Comparison of ENCODE assay signal across 8 mouse cellular contexts in genomic region chr5:76184286-76185080, GRCm38 (mm10). TPM values are rescaled to one million over a fixed set of nuclear protein-coding genes. Genes with fewer than 3 reads are reported as not detected.
A peak's percentile ranks its signal among the peaks of the same experiment; 100 is the strongest.
DNase-seq lines count a peak whose midpoint lies in the region; ATAC-seq and TF ChIP-seq lines count a peak whose summit lies in the region.

No protein-coding gene starts in this region.

- H3K27me3 ChIP-seq in heart, embryonic 12.5 days (replicated peaks), result no peaks in the 10 kb centered on the region
- H3K27me3 ChIP-seq in kidney, embryonic 15.5 days, result no peaks in the 10 kb centered on the region
- no peaks in the 10 kb centered on the region for H3K27me3 ChIP-seq in liver, embryonic 14.5 days (ENCODE audit: control insufficient read depth, insufficient read depth, low read length)
- no peaks in the 10 kb centered on the region for H3K27me3 ChIP-seq in stomach, embryonic 16.5 days (ENCODE audit: control insufficient read depth, insufficient read depth, low read length)

- H3K9ac ChIP-seq in heart, embryonic 12.5 days, result peak overlapping the region; percentile 89
- peak overlapping the region; percentile 97 for H3K9ac ChIP-seq in kidney, embryonic 15.5 days
- peak overlapping the region; percentile 69 for H3K9ac ChIP-seq in liver, embryonic 14.5 days (replicated peaks)
- peak overlapping the region; percentile 98 for H3K9ac ChIP-seq in stomach, embryonic 16.5 days (ENCODE audit: low read length)

- TF ChIP-seq EP300 in liver, embryonic 14.5 days (IDR thresholded peaks at IDR 0.05; ENCODE audit: low read depth), result no peak

- peak overlapping the region; percentile 91 for H3K4me3 ChIP-seq in heart, embryonic 12.5 days
- H3K4me3 ChIP-seq in kidney, embryonic 15.5 days (replicated peaks), result peak overlapping the region; percentile 96
- H3K4me3 ChIP-seq in liver, embryonic 14.5 days (ENCODE audit: insufficient read depth in 1 of 2, low read depth in 2 of 2, low read length in 2 of 2), result peak overlapping the region; percentile 75 to 82
- H3K4me3 ChIP-seq in stomach, embryonic 16.5 days (replicated peaks; ENCODE audit: low read length), result peak overlapping the region; percentile 94

- no peak for TF ChIP-seq CTCF in liver, embryonic 14.5 days (IDR thresholded peaks at IDR 0.05; ENCODE audit: low read depth)

- peak overlapping the region; percentile 96 for H3K27ac ChIP-seq in heart, embryonic 12.5 days (ENCODE audit: poor library complexity, severe bottlenecking)
- peak overlapping the region; percentile 97 for H3K27ac ChIP-seq in kidney, embryonic 15.5 days
- peak overlapping the region; percentile 49 for H3K27ac ChIP-seq in liver, embryonic 14.5 days
- H3K27ac ChIP-seq in stomach, embryonic 16.5 days (ENCODE audit: low read length), result peak overlapping the region; percentile 98

- peak; percentile 55 for ATAC-seq in erythroblast, adult 5-6 weeks (replicated peaks; ENCODE audit: low FRiP score, poor library complexity, severe bottlenecking)
- peak; percentile 92 for ATAC-seq in heart, embryonic 12.5 days (ENCODE audit: insufficient number of reproducible peaks, low FRiP score)
- peak; percentile 90 for ATAC-seq in kidney, embryonic 15.5 days (replicated peaks; ENCODE audit: low FRiP score)
- peak; percentile 86 for ATAC-seq in liver, embryonic 14.5 days (ENCODE audit: insufficient read depth)
- peak; percentile 83 for ATAC-seq in stomach, embryonic 16.5 days (ENCODE audit: insufficient read depth, low FRiP score)

- H3K9me3 ChIP-seq in heart, embryonic 12.5 days (replicated peaks), result no peaks in the 10 kb centered on the region
- no peaks in the 10 kb centered on the region for H3K9me3 ChIP-seq in kidney, embryonic 15.5 days (replicated peaks)
- H3K9me3 ChIP-seq in liver, embryonic 14.5 days (ENCODE audit: control insufficient read depth, low read length), result no peaks in the 10 kb centered on the region
- H3K9me3 ChIP-seq in stomach, embryonic 16.5 days (replicated peaks; ENCODE audit: control insufficient read depth, low read length), result no peaks in the 10 kb centered on the region

- H3K4me1 ChIP-seq in heart, embryonic 12.5 days (replicated peaks), result peaks cover 38% of the 10 kb centered on the region
- peaks cover 37% of the 10 kb centered on the region for H3K4me1 ChIP-seq in kidney, embryonic 15.5 days
- peaks cover 9 to 24% of the 10 kb centered on the region in 2 experiments for H3K4me1 ChIP-seq in liver, embryonic 14.5 days (replicated peaks; ENCODE audit: control insufficient read depth in 2 of 2, insufficient read depth in 2 of 2, low read length in 1 of 2)
- H3K4me1 ChIP-seq in stomach, embryonic 16.5 days (ENCODE audit: control insufficient read depth, insufficient read depth, low read length), result peaks cover 15% of the 10 kb centered on the region

- DNase-seq in CD4-positive, CD25-positive, alpha-beta regulatory T cell, adult 2 months (ENCODE audit: low read depth, low spot score), result peak; percentile 74
- DNase-seq in brain, adult 2 months (ENCODE audit: low read depth, low spot score), result peak; percentile 60
- DNase-seq in liver, embryonic 14.5 days (ENCODE audit: low read depth in 3 of 3, low spot score in 3 of 3), result peak; percentile 47 to 58 (median 56)
- DNase-seq in neural tube, embryonic 10.5 days (ENCODE audit: extremely low spot score, low spot score), result peak; percentile 83

- WGBS in heart, embryonic 12.5 days, result 4% methylated on average over 36 of the region's 38 CpGs
- 4% methylated on average over 38 of the region's 38 CpGs for WGBS in kidney, embryonic 15.5 days
- WGBS in liver, embryonic 14.5 days (ENCODE audit: insufficient replicate concordance), result 4% methylated on average over 38 of the region's 38 CpGs
- 3% methylated on average over 38 of the region's 38 CpGs for WGBS in stomach, embryonic 16.5 days

- H3K36me3 ChIP-seq in heart, embryonic 12.5 days, result peaks cover 3% of the 10 kb centered on the region; the same call in 1 of the 2 replicates
- H3K36me3 ChIP-seq in kidney, embryonic 15.5 days, result peaks cover 13% of the 10 kb centered on the region; the same call in 1 of the 2 replicates
- H3K36me3 ChIP-seq in liver, embryonic 14.5 days (replicated peaks; ENCODE audit: control insufficient read depth, insufficient read depth, low read depth), result no peaks in the 10 kb centered on the region
- no peaks in the 10 kb centered on the region for H3K36me3 ChIP-seq in stomach, embryonic 16.5 days (ENCODE audit: control insufficient read depth, insufficient read depth, low read length)

- H3K4me2 ChIP-seq in heart, embryonic 12.5 days, result peak overlapping the region; percentile 72
- peak overlapping the region; percentile 67 for H3K4me2 ChIP-seq in kidney, embryonic 15.5 days
- H3K4me2 ChIP-seq in liver, embryonic 14.5 days (ENCODE audit: low read depth), result peak overlapping the region; percentile 84
- H3K4me2 ChIP-seq in stomach, embryonic 16.5 days (ENCODE audit: low read depth, low read length), result peak overlapping the region; percentile 61

RNA-seq across cellular contexts. Expression of gene Tmem165, which starts 0.8 kb away (rescaled TPM):
- total RNA-seq in erythroblast, adult 5-6 weeks (2015; ENCODE audit: low replicate concordance), result 34.6 and 37.0 TPM in 2 replicates
- 26.9 and 35.8 TPM in 2 replicates for total RNA-seq in erythroblast, adult 5-6 weeks (2017; ENCODE audit: low replicate concordance)
- 109 and 112 TPM in 2 replicates for polyA plus RNA-seq in heart, embryonic 12.5 days (2016; fragmentation: Nextera tagmentation; extraction: Ambion mirVana)
- 97.4 and 104 TPM in 2 replicates for polyA plus RNA-seq in kidney, embryonic 15.5 days (2015; fragmentation: Nextera tagmentation; extraction: Ambion mirVana)
- 17.6 and 23.8 TPM in 2 replicates for polyA plus RNA-seq in liver, embryonic 14.5 days (2012; rRNA removed)
- polyA plus RNA-seq in liver, embryonic 14.5 days (2014; fragmentation: Nextera tagmentation; extraction: Ambion mirVana), result 33.2 and 34.5 TPM in 2 replicates
- 59.6 and 59.9 TPM in 2 replicates for polyA plus RNA-seq in stomach, embryonic 16.5 days (2015; fragmentation: Nextera tagmentation; extraction: Ambion mirVana)

RNA-seq across cellular contexts. Expression of gene Srd5a3, which starts 44.4 kb away (rescaled TPM):
- 7.1 and 9.2 TPM in 2 replicates for total RNA-seq in erythroblast, adult 5-6 weeks (2015; ENCODE audit: low replicate concordance)
- total RNA-seq in erythroblast, adult 5-6 weeks (2017; ENCODE audit: low replicate concordance), result 3.8 and 10.3 TPM in 2 replicates
- polyA plus RNA-seq in heart, embryonic 12.5 days (2016; fragmentation: Nextera tagmentation; extraction: Ambion mirVana), result 27.2 and 29.1 TPM in 2 replicates
- 40.0 and 40.4 TPM in 2 replicates for polyA plus RNA-seq in kidney, embryonic 15.5 days (2015; fragmentation: Nextera tagmentation; extraction: Ambion mirVana)
- polyA plus RNA-seq in liver, embryonic 14.5 days (2012; rRNA removed), result 8.8 and 9.0 TPM in 2 replicates
- 12.1 and 14.3 TPM in 2 replicates for polyA plus RNA-seq in liver, embryonic 14.5 days (2014; fragmentation: Nextera tagmentation; extraction: Ambion mirVana)
- polyA plus RNA-seq in stomach, embryonic 16.5 days (2015; fragmentation: Nextera tagmentation; extraction: Ambion mirVana), result 36.0 and 39.6 TPM in 2 replicates

Comparison
In these comparisons a context has a peak if more than half of its experiments do, and no peak if none do; other contexts are left out.
1. Peak in every context shown above with its lines: DNase-seq, ATAC-seq, H3K4me3 ChIP-seq and H3K27ac ChIP-seq.